Mouse (Mus musculus): Measurements from ENCODE around the gene Gps1.

Gene Gps1

GRCm38 (mm10) chr11:120788460-120788859, 4.4 kb downstream of the Gps1 start:
- DNase-seq: peak; percentile 86

GRCm38 (mm10) chr11:120789355-120789754, 5.3 kb downstream of the Gps1 start:
- DNase-seq: no peak

DNA sequence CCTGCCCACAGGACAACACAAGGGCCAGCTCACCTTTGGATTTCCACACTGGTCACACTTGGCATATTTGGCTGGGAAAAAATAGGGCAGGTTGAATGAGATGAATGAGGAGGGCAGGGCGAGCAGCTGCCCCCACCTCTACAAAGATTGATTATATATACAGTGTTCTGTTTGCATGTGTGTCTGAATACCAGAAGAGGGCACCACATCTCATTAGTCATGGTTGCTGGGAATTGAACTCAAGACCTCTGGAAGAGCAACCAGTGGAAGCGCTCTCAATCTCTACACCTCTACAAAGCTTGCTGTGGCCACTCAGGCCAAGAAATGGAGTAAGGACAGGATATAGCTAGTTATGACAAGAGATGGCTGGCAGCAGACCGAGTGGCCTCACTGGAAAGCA, 5.7 kb downstream of the Gps1 start:
- DNase-seq: no peak

DNA sequence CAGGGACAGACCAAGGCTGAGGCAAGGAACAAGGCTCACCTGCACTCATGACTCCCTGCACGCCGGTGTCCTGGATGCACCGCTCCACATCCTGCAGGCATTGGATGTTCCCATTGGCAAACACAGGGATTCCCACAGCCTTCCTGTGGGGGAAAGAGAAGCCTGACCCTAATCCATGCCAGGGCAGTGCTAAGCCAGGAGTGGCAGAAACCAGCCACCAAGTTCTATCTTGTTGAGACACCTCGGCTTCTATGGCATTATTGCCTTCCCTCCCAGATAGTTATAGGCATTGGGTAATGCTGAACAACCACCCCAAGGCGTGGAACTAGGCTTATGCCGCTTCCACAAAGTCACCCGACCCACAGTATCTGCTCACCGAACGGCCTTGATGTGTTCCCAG, 8.6 kb downstream of the Gps1 start:
- no peak for DNase-seq

GRCm38 (mm10) chr11:120795756-120796613, 11.9 kb downstream of the Gps1 start, which contains the start of gene Dus1l:
Gene Dus1l, minus strand, starts transcription at chr11:120796403.
- DNase-seq: peak; percentile 99

GRCm38 (mm10) chr11:120796614-120796946, 12.5 kb downstream of the Gps1 start:
- no peak for DNase-seq

DNA sequence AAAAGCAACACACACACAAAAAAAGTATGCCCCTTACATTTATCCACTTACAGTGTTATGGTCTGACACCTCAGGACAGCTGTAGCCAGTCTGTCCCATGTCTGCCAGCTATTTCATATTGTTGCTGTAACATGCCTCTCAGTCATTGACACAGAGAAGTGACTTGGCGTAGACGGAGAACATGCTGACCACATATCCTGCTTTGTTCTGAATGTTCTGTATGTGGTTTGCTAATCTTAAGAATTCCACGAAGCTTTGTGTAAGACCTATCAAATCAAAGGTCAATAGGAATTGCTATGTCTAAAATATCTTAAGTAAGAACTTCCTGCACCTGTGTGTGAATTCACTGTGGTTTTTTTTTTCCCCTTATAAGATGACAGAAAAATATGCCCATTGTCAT, 14.2 kb downstream of the Gps1 start:
- no peak for DNase-seq

- DNase-seq: no peak
Measured at GRCm38 (mm10) chr11:120799316-120799890, 15.3 kb downstream of the Gps1 start.

- DNase-seq: peak; percentile 99
Measured at GRCm38 (mm10) chr11:120800061-120800904, 16.2 kb downstream of the Gps1 start.

- DNase-seq: no peak
Measured at GRCm38 (mm10) chr11:120804274-120804673, 20.2 kb downstream of the Gps1 start.

GRCm38 (mm10) chr11:120804769-120805168, 20.7 kb downstream of the Gps1 start:
- DNase-seq: no peak

GRCm38 (mm10) chr11:120805375-120806298, 21.6 kb downstream of the Gps1 start:
- DNase-seq: no peak

GRCm38 (mm10) chr11:120808010-120808409, 23.9 kb downstream of the Gps1 start:
- DNase-seq: no peak

- DNase-seq: no peak
Measured at GRCm38 (mm10) chr11:120812068-120812467, 28.0 kb downstream of the Gps1 start.

DNA sequence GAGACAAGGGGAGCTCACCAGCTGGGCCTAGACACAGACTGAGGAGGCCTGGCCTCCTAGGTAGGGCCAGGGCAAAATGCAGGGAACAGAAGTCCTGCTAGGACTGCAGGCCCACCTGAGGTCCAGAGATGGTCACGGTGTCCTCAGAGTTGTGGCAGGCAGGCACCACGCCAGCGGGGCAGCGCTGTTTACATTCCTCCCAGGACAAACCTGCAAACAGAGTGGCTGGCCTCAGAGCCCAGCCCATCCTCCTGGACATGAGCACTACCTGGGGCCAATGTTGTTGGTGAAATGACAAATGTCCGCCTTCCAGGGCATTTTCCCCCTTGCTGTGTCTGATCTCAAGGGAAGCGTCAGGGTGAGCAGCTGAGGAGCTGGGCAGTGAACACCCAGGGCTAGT, 33.3 kb downstream of the Gps1 start:
- no peak for DNase-seq

- DNase-seq: peak; percentile 91
Measured at GRCm38 (mm10) chr11:120818251-120818650, 34.2 kb downstream of the Gps1 start.

DNA sequence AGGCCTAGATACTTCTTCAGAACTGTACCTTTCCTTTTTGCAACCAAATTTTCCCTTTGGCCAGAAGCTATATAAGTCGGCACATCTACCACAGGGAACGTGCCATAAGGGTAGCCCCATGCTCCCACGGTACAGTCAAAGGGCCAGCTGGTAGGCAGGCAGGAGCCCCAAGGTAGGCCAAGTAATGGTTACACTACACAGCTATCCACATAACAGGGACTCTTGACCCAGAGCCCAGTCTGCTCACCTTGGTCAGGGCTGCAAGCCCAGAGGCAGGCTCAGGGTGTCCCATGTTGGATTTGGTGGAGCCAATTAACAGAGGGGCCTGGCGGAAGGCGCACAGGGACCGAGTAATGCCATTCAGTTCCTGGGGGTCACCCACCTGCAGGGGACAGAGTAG, 35.5 kb downstream of the Gps1 start:
- peak; percentile 90 for DNase-seq

DNA sequence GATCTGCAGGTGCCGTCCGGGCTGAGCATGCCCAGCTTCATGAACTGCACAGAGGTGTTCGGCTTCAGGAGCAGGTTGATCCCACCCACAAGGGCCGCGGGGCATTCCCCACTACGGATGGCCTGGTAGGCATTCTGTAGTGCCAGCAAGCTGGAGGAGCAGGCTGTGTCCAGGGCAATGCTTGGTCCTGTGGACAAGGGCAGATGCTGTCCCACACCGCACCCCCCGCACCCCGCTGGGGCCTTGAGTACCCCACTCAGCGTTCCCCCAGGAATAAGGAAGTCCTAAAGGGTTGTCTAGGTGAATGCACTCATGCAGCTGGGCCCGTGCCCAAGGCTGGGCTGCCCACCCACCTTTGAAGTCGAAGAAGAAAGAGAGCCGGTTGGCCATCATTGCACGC, 36.5 kb downstream of the Gps1 start:
- DNase-seq: peak; percentile 91

- DNase-seq: peak; percentile 94
Measured at GRCm38 (mm10) chr11:120821076-120821922, 37.2 kb downstream of the Gps1 start.

DNA sequence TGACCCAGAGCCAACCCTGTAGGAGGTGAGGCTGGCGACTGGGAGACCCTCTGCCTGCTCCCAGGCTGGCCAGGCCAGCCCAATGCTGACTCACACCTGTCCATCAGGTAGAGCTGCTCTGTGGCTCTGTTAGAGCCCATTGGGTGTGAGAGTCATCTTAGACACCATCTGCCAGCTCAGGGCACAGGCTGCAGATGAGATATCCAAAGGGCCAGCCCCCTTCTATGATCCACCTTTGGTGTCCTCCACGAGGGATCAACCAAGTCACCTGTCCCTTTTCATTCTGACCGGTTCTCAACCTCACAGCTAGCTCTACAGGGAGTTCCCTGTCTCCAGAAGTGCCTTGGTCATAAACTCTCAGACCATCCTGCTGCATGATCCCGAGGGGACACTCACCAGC, 38.2 kb downstream of the Gps1 start:
- DNase-seq: peak; percentile 90

DNA sequence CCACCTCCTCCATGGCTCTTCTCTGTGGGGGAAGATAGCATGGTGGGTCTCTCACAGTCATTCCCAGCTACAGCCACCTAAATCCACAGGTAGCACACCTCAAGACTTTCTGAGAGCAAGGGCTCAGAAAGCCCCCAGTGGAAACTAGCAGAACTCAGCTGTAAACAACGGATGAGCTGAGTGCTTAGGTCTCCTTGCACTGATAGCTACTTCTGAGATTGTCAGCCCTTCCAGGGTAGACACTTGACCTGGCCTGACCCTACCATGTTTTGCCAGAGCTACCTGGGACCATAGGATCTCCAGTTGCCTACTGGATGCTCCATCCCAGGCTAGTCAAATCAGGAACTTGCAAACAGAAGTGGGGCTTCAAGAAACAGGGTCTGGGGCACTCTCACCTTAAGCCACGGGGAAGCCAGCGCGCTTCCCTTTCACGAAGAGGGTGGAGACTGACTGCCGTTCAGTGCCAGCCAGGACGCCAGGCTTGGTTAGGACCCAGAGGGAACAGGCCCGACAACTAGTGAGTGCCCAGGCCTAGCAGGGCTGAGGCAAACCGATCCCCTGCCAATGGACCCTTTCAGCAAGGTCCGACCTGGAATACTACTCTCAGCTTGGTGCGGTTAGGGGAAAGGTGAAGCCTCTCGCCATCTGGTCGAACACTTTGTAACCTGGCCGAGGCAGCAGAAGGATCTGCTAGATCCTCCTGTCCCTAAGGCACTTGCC, 38.9 kb downstream of the Gps1 start:
- DNase-seq: peak; percentile 93

Data from heart, adult 11 months (tissue).